Mouse (Mus musculus) liver, embryonic 14.5 days (tissue): ENCODE measurements at regions not wholly inside any gene's neighbourhood (a gene's known extent, or its start where the extent isn't known, plus 50 kb on each side); places are given as distances from the start of the nearest gene placed in this dataset.
"Not testable (repeated sequence)": the region's sequence is repeated elsewhere in the genome, so short reads cannot be mapped to it uniquely, and the experiment has no call there.

ENCODE experiments used
- ATAC-seq: fragments of 200-750 bp; cut with Nextera tagmentation; 2 replicates; pipeline ENCODE4 v1.8.0; 2017; ENCODE audit warnings: moderate number of reproducible peaks, mild to moderate bottlenecking, moderate library complexity; ENCODE audit not compliant: insufficient read depth
- DNase-seq, 3 experiments: peaks; one replicate each; pipeline ENCODE4 v3.0.0-alpha.2; 2012 to 2013; ENCODE audit warnings: low read depth in 3 of 3, low spot score in 3 of 3
- H3K27ac ChIP-seq: fragments of 300-500 bp; sonication (generic); 2 replicates; pipeline ENCODE4 v1.5.1; 2014; ENCODE audit warnings: moderate library complexity, mild to moderate bottlenecking, control low read depth, inconsistent platforms
- H3K27me3 ChIP-seq: fragments of 300-500 bp; sonication (generic); 2 replicates; pipeline ENCODE4 v1.6.1; 2014; ENCODE audit warnings: mild to moderate bottlenecking, low read length, moderate library complexity; ENCODE audit not compliant: control insufficient read depth, insufficient read depth
- H3K36me3 ChIP-seq: fragments of 300-500 bp; sonication (generic); replicated peaks from 2 replicates; pipeline ENCODE4 v1.6.1; 2014; ENCODE audit warnings: low read depth; ENCODE audit not compliant: control insufficient read depth, insufficient read depth
- H3K4me1 ChIP-seq, 2 experiments: fragments of 200-500 bp in 1 of 2; fragments of 300-500 bp in 1 of 2; sonication (generic) in 1 of 2; replicated peaks; 2 replicates each; pipeline ENCODE4 v1.6.1; 2012 to 2014; ENCODE audit warnings: antibody characterized with exemption in 1 of 2, inconsistent platforms in 1 of 2, low read length in 1 of 2; ENCODE audit not compliant: control insufficient read depth in 2 of 2, insufficient read depth in 2 of 2
- H3K4me2 ChIP-seq: fragments of 300-500 bp; sonication (generic); 2 replicates; pipeline ENCODE4 v1.6.1; 2014; ENCODE audit warnings: low read depth, mild to moderate bottlenecking, control low read depth, moderate library complexity
- H3K4me3 ChIP-seq, 2 experiments: fragments of 200-500 bp in 1 of 2; fragments of 300-500 bp in 1 of 2; sonication (generic) in 1 of 2; 2 replicates each; pipeline ENCODE4 v1.5.1; 2012 to 2014; ENCODE audit warnings: low read depth in 2 of 2, low read length in 2 of 2, mild to moderate bottlenecking in 2 of 2, control low read depth in 1 of 2, inconsistent platforms in 1 of 2, moderate library complexity in 1 of 2; ENCODE audit not compliant: insufficient read depth in 1 of 2
- H3K9ac ChIP-seq: fragments of 300-500 bp; sonication (generic); replicated peaks from 2 replicates; pipeline ENCODE4 v1.6.1; 2014; ENCODE audit warnings: mild to moderate bottlenecking, control low read depth, moderate library complexity
- H3K9me3 ChIP-seq: fragments of 300-500 bp; sonication (generic); 2 replicates; pipeline ENCODE4 v1.6.1; 2016; ENCODE audit warnings: low read length, mixed read lengths; ENCODE audit not compliant: control insufficient read depth
- CTCF ChIP-seq: IDR thresholded peaks from 2 replicates; pipeline ENCODE4 v1.5.1; 2016; ENCODE audit warnings: antibody characterized with exemption, low read depth, control low read depth
- EP300 ChIP-seq: IDR thresholded peaks from 2 replicates; pipeline ENCODE4 v1.6.1; 2016; ENCODE audit warnings: antibody characterized with exemption, low read depth
- WGBS: fragments of 180-500 bp; shearing (Covaris S2); extraction: QIAGEN DNeasy Blood & Tissue Kit; methylation state at CpG from one replicate; pipeline ENCODE4 v1.1.7; 2014; ENCODE audit not compliant: insufficient replicate concordance; 5-methylcytosine and 5-hydroxymethylcytosine counted together

GRCm38 (mm10) chr16:49409235-49409634 lies 289.8 kb upstream of the Ift57 start:
- H3K4me2 ChIP-seq: no peak overlapping the region
- no peaks in the 10 kb centered on the region for H3K9me3 ChIP-seq
- H3K27ac ChIP-seq: no peak overlapping the region
- no peak overlapping the region for H3K4me3 ChIP-seq
- H3K27me3 ChIP-seq: no peaks in the 10 kb centered on the region
- H3K4me1 ChIP-seq: no peaks in the 10 kb centered on the region
- TF ChIP-seq EP300: no peak
- no peak for TF ChIP-seq CTCF
- 68% methylated on average over 4 of the region's 4 CpGs for WGBS
- H3K9ac ChIP-seq: no peak overlapping the region
- no peaks in the 10 kb centered on the region for H3K36me3 ChIP-seq
- ATAC-seq (no peak), DNase-seq (no peak)

- Histone ChIP-seq H3K4me3 (no peak overlapping the region), H3K9ac (no peak overlapping the region), H3K4me1 (no peaks in the 10 kb centered on the region), H3K9me3 (no peaks in the 10 kb centered on the region), H3K27me3 (no peaks in the 10 kb centered on the region), H3K36me3 (no peaks in the 10 kb centered on the region), H3K4me2 (no peak overlapping the region), H3K27ac (no peak overlapping the region)
- no peak for TF ChIP-seq CTCF
- no peak for TF ChIP-seq EP300
- ATAC-seq: no peak
- WGBS: 39% methylated on average over 1 of the region's 1 CpGs
- DNase-seq: no peak
Observed at GRCm38 (mm10) chr16:49430296-49430695, 268.7 kb upstream of the Ift57 start.

GRCm38 (mm10) chr16:49431902-49432301 lies 267.1 kb upstream of the Ift57 start:
- Histone ChIP-seq H3K4me2 (no peak overlapping the region), H3K4me3 (no peak overlapping the region), H3K4me1 (no peaks in the 10 kb centered on the region), H3K36me3 (no peaks in the 10 kb centered on the region), H3K27me3 (no peaks in the 10 kb centered on the region), H3K27ac (no peak overlapping the region), H3K9ac (no peak overlapping the region), H3K9me3 (no peaks in the 10 kb centered on the region)
- DNase-seq (no peak), ATAC-seq (no peak)
- TF ChIP-seq CTCF (no peak), EP300 (no peak)
- WGBS: 30% methylated on average over 2 of the region's 2 CpGs

GRCm38 (mm10) chr16:49441225-49441624 lies 257.8 kb upstream of the Ift57 start:
- ATAC-seq (no peak), DNase-seq (no peak)
- WGBS: 57% methylated on average over 1 of the region's 1 CpGs
- H3K27ac ChIP-seq: no peak overlapping the region
- TF ChIP-seq CTCF: no peak; the same call in 1 of the 2 replicates
- no peak for TF ChIP-seq EP300
- no peaks in the 10 kb centered on the region for H3K27me3 ChIP-seq
- H3K36me3 ChIP-seq: no peaks in the 10 kb centered on the region
- H3K9me3 ChIP-seq: no peaks in the 10 kb centered on the region
- H3K9ac ChIP-seq: no peak overlapping the region
- H3K4me3 ChIP-seq: no peak overlapping the region
- H3K4me2 ChIP-seq: no peak overlapping the region
- H3K4me1 ChIP-seq: no peaks in the 10 kb centered on the region

- H3K9ac ChIP-seq, H3K9me3 ChIP-seq, H3K4me2 ChIP-seq, H3K27ac ChIP-seq, H3K4me1 ChIP-seq, H3K4me3 ChIP-seq, DNase-seq, H3K36me3 ChIP-seq, H3K27me3 ChIP-seq, ATAC-seq: not testable (repeated sequence)
- 79% methylated on average over 6 of the region's 9 CpGs for WGBS
Observed at GRCm38 (mm10) chr16:49447356-49447755, 251.7 kb upstream of the Ift57 start.

GRCm38 (mm10) chr16:49493881-49494280 lies 205.2 kb upstream of the Ift57 start:
- Histone ChIP-seq H3K9me3 (no peaks in the 10 kb centered on the region), H3K4me3 (no peak overlapping the region), H3K36me3 (no peaks in the 10 kb centered on the region), H3K9ac (no peak overlapping the region), H3K4me2 (no peak overlapping the region), H3K4me1 (no peaks in the 10 kb centered on the region), H3K27me3 (no peaks in the 10 kb centered on the region), H3K27ac (no peak overlapping the region)
- DNase-seq: no peak
- TF ChIP-seq CTCF: no peak
- TF ChIP-seq EP300: no peak
- WGBS: 74% methylated on average over 8 of the region's 8 CpGs
- no peak for ATAC-seq
